Mouse (Mus musculus): ENCODE measurements around the gene S100a2. TPM values are rescaled to one million over a fixed set of nuclear protein-coding genes. Genes with fewer than 3 reads are reported as not detected.

Gene S100a2
- polyA plus RNA-seq, 1 experiment from 2014 or later: not detected

DNA sequence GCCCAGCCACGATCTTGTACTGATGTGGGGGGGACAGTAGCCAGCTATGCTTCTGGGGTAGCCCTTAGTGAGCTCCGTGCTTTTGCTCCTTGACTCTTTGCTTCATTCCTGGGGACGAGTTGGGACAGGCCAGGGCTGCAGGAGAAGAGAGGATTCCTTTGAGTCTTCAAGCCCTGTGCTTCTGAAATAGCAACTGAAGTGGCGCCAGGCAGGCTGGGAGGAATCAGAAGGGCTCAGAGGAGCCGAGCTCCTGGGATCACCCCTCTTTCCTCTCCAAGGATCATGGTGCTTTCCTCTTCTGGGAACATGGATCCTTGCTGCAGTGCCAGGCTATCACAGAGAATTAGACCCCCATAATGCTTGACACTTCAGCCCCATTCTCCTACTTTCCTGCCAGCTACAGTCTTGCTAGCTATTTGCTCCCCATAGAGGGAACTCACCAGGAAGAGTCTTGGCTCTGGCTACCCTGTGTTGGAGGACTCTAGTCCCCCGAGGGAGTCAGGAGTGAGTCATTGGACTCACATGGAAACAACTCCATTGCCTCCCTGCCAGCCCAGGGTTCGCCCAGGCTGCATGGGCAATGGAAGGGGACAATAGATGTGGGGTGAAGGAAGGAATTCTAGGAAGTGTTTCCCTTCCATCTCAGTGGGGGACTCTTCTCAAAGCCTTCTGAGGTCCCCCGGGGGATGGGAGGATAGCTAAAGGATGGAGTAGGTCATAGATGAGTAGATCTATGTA is 10.6 kb downstream of the S100a2 start:
- no peaks in the 10 kb centered on the region for H3K36me3 ChIP-seq (ENCODE audit: control insufficient read depth, insufficient read depth, low read length)
- no peak overlapping the region for H3K4me2 ChIP-seq (ENCODE audit: low read length)
- no peaks in the 10 kb centered on the region; the same call in 1 of the 2 replicates for H3K4me1 ChIP-seq (ENCODE audit: control insufficient read depth, insufficient read depth, low read length)
- no peaks in the 10 kb centered on the region for H3K27me3 ChIP-seq (ENCODE audit: control insufficient read depth, insufficient read depth, low read depth, low read length)
- H3K27ac ChIP-seq (ENCODE audit: low read length): no peak overlapping the region
- 79% methylated on average over 8 of the region's 8 CpGs for WGBS
- H3K4me3 ChIP-seq (ENCODE audit: low read depth, low read length): no peak overlapping the region
- no peak for ATAC-seq
- H3K9ac ChIP-seq (ENCODE audit: low read depth, low read length): no peak overlapping the region
- H3K9me3 ChIP-seq (replicated peaks; ENCODE audit: control insufficient read depth, low read length, poor library complexity, severe bottlenecking): no peaks in the 10 kb centered on the region

DNA sequence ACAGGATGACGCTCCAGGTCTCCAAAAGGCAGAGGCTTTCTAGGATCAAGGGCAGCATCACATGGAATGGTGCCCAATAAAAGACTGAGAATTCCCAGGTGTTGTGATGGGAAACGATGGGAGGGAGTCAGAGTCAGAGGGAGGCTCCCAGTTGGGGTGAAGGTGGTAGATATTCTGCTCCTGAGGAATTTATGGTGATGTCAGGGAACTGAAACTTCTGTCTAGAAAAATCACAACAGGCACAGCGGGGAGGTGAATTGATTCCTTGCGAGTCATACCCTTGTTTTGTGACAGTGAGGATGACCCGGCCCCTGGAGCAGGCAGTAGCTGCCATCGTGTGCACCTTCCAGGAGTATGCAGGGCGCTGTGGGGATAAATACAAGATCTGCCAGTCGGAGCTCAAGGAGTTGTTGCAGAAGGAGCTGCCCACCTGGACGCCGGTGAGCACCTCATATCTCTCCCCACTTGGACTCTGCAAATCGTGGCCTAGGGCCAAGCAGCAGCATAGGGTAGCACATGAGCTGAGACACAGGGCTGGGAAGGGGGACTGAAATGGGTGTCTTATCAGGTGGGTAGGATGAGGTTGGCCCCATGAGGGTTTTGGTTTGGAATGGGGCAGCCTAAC is 11.6 kb downstream of the S100a2 start, which contains the start of gene Gm42674:
TSS of gene Gm42674 (plus strand) at position 419 of the 625 bp plus-strand sequence.
- H3K9ac ChIP-seq (ENCODE audit: low read depth, low read length): no peak within 1 kb of the TSS
- H3K9me3 ChIP-seq (replicated peaks; ENCODE audit: control insufficient read depth, low read length, poor library complexity, severe bottlenecking): no peaks in the 10 kb centered on the region
- H3K36me3 ChIP-seq (ENCODE audit: control insufficient read depth, insufficient read depth, low read length): no peaks in the 10 kb centered on the region
- H3K27me3 ChIP-seq (ENCODE audit: control insufficient read depth, insufficient read depth, low read depth, low read length): no peaks in the 10 kb centered on the region
- WGBS: 82% methylated on average over 11 of the region's 11 CpGs
- ATAC-seq: no peak
- H3K4me2 ChIP-seq (ENCODE audit: low read length): no peak within 1 kb of the TSS
- H3K4me3 ChIP-seq (ENCODE audit: low read depth, low read length): no peak within 1 kb of the TSS
- no peak within 1 kb of the TSS for H3K27ac ChIP-seq (ENCODE audit: low read length)
- no peaks in the 10 kb centered on the region; the same call in 1 of the 2 replicates for H3K4me1 ChIP-seq (ENCODE audit: control insufficient read depth, insufficient read depth, low read length)

DNA sequence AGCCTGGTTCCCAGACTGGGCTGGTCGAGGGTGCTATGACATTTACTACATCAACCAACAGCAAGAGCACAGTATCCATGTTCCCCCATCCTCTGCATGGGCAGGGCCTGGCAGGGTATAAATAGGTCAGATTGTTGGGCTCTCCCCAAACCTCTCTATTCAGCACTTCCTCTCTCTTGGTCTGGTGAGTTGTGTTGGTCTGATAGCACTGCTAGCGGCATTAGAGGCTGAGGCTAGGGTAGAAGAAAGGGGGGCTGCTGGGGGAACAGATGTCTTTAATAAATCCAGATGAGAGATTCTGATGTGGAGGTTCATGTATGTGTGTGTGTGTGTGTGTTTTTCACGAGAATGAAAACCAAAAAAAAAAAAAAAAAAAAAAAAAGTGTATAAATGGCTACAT is 13.6 kb downstream of the S100a2 start, which contains the start of gene S100a4:
TSS of gene S100a4 (plus strand) at position 149 of the 400 bp plus-strand sequence.
- ATAC-seq: no peak
- Histone ChIP-seq H3K9ac (ENCODE audit: low read depth, low read length) (no peak within 1 kb of the TSS), H3K4me2 (ENCODE audit: low read length) (no peak within 1 kb of the TSS), H3K9me3 (replicated peaks; ENCODE audit: control insufficient read depth, low read length, poor library complexity, severe bottlenecking) (no peaks in the 10 kb centered on the region), H3K36me3 (ENCODE audit: control insufficient read depth, insufficient read depth, low read length) (no peaks in the 10 kb centered on the region), H3K27ac (ENCODE audit: low read length) (no peak within 1 kb of the TSS), H3K4me1 (ENCODE audit: control insufficient read depth, insufficient read depth, low read length) (no peaks in the 10 kb centered on the region; the same call in 1 of the 2 replicates), H3K4me3 (ENCODE audit: low read depth, low read length) (no peak within 1 kb of the TSS), H3K27me3 (ENCODE audit: control insufficient read depth, insufficient read depth, low read depth, low read length) (no peaks in the 10 kb centered on the region)
- 85% methylated on average over 3 of the region's 3 CpGs for WGBS

DNA sequence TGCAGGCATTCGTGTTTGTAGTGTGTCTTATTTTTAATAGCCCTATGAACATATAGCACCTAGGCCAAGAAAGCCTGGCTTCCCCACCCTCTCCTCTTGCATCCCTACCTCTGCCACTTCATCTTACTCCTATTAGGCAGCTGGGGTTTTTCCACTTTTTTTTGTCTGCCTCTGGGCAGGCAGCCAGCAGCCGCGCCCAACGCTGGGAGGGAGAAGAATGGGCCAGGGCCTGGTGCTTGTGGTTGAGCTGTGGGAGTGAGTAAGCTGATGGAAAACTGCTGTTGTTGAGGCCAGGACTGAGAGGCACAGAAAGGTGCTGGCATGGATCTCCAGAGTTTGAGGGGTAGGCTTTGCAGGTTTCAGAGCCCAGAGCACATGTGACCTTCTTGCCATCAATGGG is 14.4 kb downstream of the S100a2 start:
- Histone ChIP-seq H3K9ac (ENCODE audit: low read depth, low read length) (no peak overlapping the region), H3K36me3 (ENCODE audit: control insufficient read depth, insufficient read depth, low read length) (no peaks in the 10 kb centered on the region), H3K4me1 (ENCODE audit: control insufficient read depth, insufficient read depth, low read length) (no peaks in the 10 kb centered on the region; the same call in 1 of the 2 replicates), H3K4me2 (ENCODE audit: low read length) (no peak overlapping the region), H3K9me3 (replicated peaks; ENCODE audit: control insufficient read depth, low read length, poor library complexity, severe bottlenecking) (no peaks in the 10 kb centered on the region), H3K27me3 (ENCODE audit: control insufficient read depth, insufficient read depth, low read depth, low read length) (no peaks in the 10 kb centered on the region), H3K27ac (ENCODE audit: low read length) (no peak overlapping the region), H3K4me3 (ENCODE audit: low read depth, low read length) (no peak overlapping the region)
- ATAC-seq: no peak; the same call in 1 of the 2 replicates
- 62% methylated on average over 4 of the region's 4 CpGs for WGBS

DNA sequence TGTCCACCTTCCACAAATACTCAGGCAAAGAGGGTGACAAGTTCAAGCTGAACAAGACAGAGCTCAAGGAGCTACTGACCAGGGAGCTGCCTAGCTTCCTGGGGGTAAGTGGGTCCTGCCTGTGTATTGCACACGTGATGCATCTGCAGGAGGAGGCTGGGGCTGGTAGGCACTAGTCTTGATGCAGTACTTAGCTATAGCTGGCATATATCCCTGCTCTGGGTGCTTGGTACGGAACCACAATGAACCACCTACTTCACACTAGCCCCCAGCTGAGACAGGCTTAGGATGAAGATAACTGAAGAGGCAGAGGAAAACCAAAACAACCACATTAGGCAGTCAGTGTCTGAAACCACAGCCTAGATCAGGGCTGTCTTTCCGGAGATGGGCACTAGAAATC is 15.0 kb downstream of the S100a2 start:
- Histone ChIP-seq H3K4me1 (ENCODE audit: control insufficient read depth, insufficient read depth, low read length) (no peaks in the 10 kb centered on the region; the same call in 1 of the 2 replicates), H3K27me3 (ENCODE audit: control insufficient read depth, insufficient read depth, low read depth, low read length) (no peaks in the 10 kb centered on the region), H3K27ac (ENCODE audit: low read length) (no peak overlapping the region), H3K36me3 (ENCODE audit: control insufficient read depth, insufficient read depth, low read length) (no peaks in the 10 kb centered on the region), H3K9me3 (replicated peaks; ENCODE audit: control insufficient read depth, low read length, poor library complexity, severe bottlenecking) (no peaks in the 10 kb centered on the region), H3K4me3 (ENCODE audit: low read depth, low read length) (no peak overlapping the region), H3K4me2 (ENCODE audit: low read length) (no peak overlapping the region), H3K9ac (ENCODE audit: low read depth, low read length) (no peak overlapping the region)
- ATAC-seq: no peak
- 82% methylated on average over 3 of the region's 3 CpGs for WGBS

DNA sequence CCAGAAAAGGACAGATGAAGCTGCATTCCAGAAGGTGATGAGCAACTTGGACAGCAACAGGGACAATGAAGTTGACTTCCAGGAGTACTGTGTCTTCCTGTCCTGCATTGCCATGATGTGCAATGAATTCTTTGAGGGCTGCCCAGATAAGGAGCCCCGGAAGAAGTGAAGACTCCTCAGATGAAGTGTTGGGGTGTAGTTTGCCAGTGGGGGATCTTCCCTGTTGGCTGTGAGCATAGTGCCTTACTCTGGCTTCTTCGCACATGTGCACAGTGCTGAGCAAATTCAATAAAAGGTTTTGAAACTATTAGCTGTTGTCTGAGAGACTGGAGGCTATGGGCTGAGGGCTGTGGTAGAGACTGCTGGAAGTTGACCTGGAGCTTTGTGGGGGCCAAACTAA is 15.7 kb downstream of the S100a2 start:
- Histone ChIP-seq H3K4me1 (ENCODE audit: control insufficient read depth, insufficient read depth, low read length) (no peaks in the 10 kb centered on the region; the same call in 1 of the 2 replicates), H3K27me3 (ENCODE audit: control insufficient read depth, insufficient read depth, low read depth, low read length) (no peaks in the 10 kb centered on the region), H3K9me3 (replicated peaks; ENCODE audit: control insufficient read depth, low read length, poor library complexity, severe bottlenecking) (no peaks in the 10 kb centered on the region), H3K27ac (ENCODE audit: low read length) (no peak overlapping the region), H3K4me3 (ENCODE audit: low read depth, low read length) (no peak overlapping the region), H3K36me3 (ENCODE audit: control insufficient read depth, insufficient read depth, low read length) (no peaks in the 10 kb centered on the region), H3K9ac (ENCODE audit: low read depth, low read length) (no peak overlapping the region), H3K4me2 (ENCODE audit: low read length) (no peak overlapping the region)
- no peak for ATAC-seq
- 97% methylated on average over 2 of the region's 2 CpGs for WGBS

DNA sequence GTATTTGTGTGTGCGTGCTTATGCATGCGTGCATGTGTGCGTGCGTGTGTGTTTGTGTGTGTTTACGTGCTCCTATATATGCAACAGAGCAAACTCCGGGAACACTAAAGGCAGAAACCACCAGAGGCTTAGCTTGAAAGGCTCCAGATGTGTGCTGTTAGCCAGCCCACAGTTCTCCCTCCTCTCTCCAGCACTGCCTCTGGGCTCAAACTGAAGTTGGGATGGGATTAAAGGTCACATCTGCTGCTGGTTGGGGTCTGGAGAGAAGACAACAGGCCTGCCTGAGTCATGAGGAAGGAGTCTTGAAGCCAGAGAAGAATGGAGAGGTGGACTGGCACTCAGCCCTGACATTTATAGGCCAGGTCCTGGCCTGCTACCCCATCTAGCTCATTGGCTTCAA is 16.1 kb downstream of the S100a2 start:
- Histone ChIP-seq H3K4me2 (ENCODE audit: low read length) (no peak overlapping the region), H3K27me3 (ENCODE audit: control insufficient read depth, insufficient read depth, low read depth, low read length) (no peaks in the 10 kb centered on the region), H3K36me3 (ENCODE audit: control insufficient read depth, insufficient read depth, low read length) (no peaks in the 10 kb centered on the region), H3K4me1 (ENCODE audit: control insufficient read depth, insufficient read depth, low read length) (no peaks in the 10 kb centered on the region; the same call in 1 of the 2 replicates), H3K27ac (ENCODE audit: low read length) (no peak overlapping the region), H3K4me3 (ENCODE audit: low read depth, low read length) (no peak overlapping the region), H3K9me3 (replicated peaks; ENCODE audit: control insufficient read depth, low read length, poor library complexity, severe bottlenecking) (no peaks in the 10 kb centered on the region), H3K9ac (ENCODE audit: low read depth, low read length) (no peak overlapping the region)
- 93% methylated on average over 6 of the region's 6 CpGs for WGBS
- ATAC-seq: no peak

DNA sequence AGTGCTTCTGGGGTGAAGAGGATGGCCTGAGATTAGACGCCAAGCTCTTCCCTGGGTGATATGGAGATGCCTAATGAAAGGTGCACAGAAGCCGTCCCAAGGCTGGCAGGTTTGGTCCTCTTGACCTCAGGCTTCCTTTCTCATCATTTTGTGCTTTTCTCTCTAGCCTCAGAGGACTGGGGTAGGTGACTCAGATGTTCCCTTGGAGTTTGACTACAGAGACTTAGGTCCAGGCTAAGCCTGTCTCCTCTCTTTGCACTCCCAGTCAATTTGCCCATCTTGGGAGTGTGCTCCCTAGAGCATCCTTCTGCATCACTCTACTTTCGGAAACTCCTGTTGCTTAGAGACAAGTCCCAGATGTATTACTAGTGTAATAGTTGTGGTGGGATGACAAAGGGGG is 17.3 kb downstream of the S100a2 start:
- Histone ChIP-seq H3K4me1 (ENCODE audit: control insufficient read depth, insufficient read depth, low read length) (no peaks in the 10 kb centered on the region; the same call in 1 of the 2 replicates), H3K27ac (ENCODE audit: low read length) (no peak overlapping the region), H3K9ac (ENCODE audit: low read depth, low read length) (no peak overlapping the region), H3K4me3 (ENCODE audit: low read depth, low read length) (no peak overlapping the region), H3K9me3 (replicated peaks; ENCODE audit: control insufficient read depth, low read length, poor library complexity, severe bottlenecking) (no peaks in the 10 kb centered on the region), H3K27me3 (ENCODE audit: control insufficient read depth, insufficient read depth, low read depth, low read length) (no peaks in the 10 kb centered on the region), H3K4me2 (ENCODE audit: low read length) (no peak overlapping the region), H3K36me3 (ENCODE audit: control insufficient read depth, insufficient read depth, low read length) (no peaks in the 10 kb centered on the region)
- 85% methylated on average over 3 of the region's 3 CpGs for WGBS
- no peak for ATAC-seq

DNA sequence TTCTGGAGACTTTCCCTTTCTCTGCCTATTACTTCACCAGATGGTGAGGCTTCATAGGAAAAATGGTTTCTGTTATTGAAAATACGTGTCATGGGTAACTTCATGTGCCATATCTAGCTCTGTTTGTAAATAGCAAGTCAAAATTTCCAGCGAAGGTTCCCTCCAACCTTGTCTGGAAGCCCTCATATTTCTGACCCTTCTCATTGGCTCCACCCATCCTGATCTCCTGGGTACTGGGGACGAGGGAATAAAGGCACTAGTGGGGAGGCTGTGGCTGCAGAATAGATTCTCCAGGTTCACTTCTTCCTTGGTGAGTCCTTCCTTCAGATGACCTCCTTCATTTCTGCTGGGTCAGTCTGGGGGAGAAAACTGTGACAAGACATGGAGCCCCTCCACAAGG is 18.2 kb downstream of the S100a2 start, which contains the start of gene S100a5:
TSS of gene S100a5 (plus strand) at position 301 of the 400 bp plus-strand sequence.
- no peak within 1 kb of the TSS for H3K4me3 ChIP-seq (ENCODE audit: low read depth, low read length)

More for the DNA sequence above, 18.2 kb downstream of the S100a2 start, which contains the start of gene S100a5:
- Histone ChIP-seq H3K9me3 (replicated peaks; ENCODE audit: control insufficient read depth, low read length, poor library complexity, severe bottlenecking) (no peaks in the 10 kb centered on the region), H3K36me3 (ENCODE audit: control insufficient read depth, insufficient read depth, low read length) (no peaks in the 10 kb centered on the region), H3K4me1 (ENCODE audit: control insufficient read depth, insufficient read depth, low read length) (peaks cover 3% of the 10 kb centered on the region; the same call in 1 of the 2 replicates), H3K4me2 (ENCODE audit: low read length) (no peak within 1 kb of the TSS), H3K27ac (ENCODE audit: low read length) (no peak within 1 kb of the TSS), H3K27me3 (ENCODE audit: control insufficient read depth, insufficient read depth, low read depth, low read length) (peaks cover 4% of the 10 kb centered on the region; the same call in 1 of the 2 replicates), H3K9ac (ENCODE audit: low read depth, low read length) (no peak within 1 kb of the TSS)
- no peak for ATAC-seq
- WGBS: 55% methylated on average over 3 of the region's 3 CpGs

Measured in midbrain, embryonic 16.5 days (tissue).